ENCODE assay signal across 9 mouse cellular contexts in the genomic region with DNA sequence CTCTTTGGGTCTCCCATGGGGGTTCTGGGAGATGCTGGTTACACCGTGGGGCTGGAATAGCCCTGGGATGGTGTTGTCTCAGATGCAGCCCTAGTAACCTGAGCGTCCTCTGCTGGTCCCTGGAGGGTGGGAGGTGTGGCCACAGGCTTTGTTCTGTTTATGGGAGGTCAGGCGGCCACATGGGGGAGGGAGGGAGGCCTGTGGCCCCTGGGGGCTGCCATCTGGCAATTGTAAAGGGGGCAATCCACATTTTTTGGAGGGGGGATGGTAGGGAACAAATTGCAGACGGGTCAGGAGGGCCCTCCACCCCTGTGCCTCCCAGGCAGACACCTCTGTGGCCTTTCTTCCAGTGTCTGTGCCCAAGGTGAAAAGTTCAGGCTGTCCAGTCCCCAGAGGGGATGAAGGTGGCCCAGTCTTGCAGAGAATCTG. TPM values are rescaled to one million over a fixed set of nuclear protein-coding genes. Genes with fewer than 3 reads are reported as not detected.
DNase-seq lines count a peak whose midpoint lies in the region; TF ChIP-seq lines count a peak whose summit lies in the region.
"Had no signal": no experiment of that assay in that cellular context is flagged by ENCODE, and none has a peak within 500 bp of the region (broad histone marks: within the 10 kb centered on the region; RNA-seq: fewer than 3 reads in every experiment).

No protein-coding gene starts in this region.

- peak in 1 of 2 experiments; percentile 54 for DNase-seq in cerebellum, adult 2 months
- DNase-seq in cerebellum, postnatal 14 days = no peak
- DNase-seq in ZHBTc4 (ENCODE audit: low read depth, low spot score) = peak; percentile 75
- peak; percentile 78 for DNase-seq in hindbrain, embryonic 10.5 days (ENCODE audit: low spot score)
- peak; percentile 67 for DNase-seq in lung, postnatal 10 days
- DNase-seq in frontal cortex, postnatal 36 days (ENCODE audit: low spot score in 2 of 2) = no peak
- DNase-seq in right cerebral cortex, adult 18-20 months = no peak
- DNase-seq in thymus, postnatal 36 days = no peak

- TF ChIP-seq CTCF in cerebellum, adult 2 months (IDR thresholded peaks at IDR 0.05; ENCODE audit: borderline replicate concordance, insufficient read depth, low read depth, low read length) = peak; percentile 35; the same call in 1 of the 2 replicates

- WGBS in cerebellum, adult 2 months = 0% methylated on average over 4 of the region's 4 CpGs
- WGBS in hindbrain, embryonic 10.5 days = 3% methylated on average over 4 of the region's 4 CpGs

- H3K4me1 ChIP-seq in cerebellum, adult 2 months (ENCODE audit: control insufficient read depth, insufficient read depth, low read length) = peaks cover 77% of the 10 kb centered on the region
- peaks cover 94% of the 10 kb centered on the region for H3K4me1 ChIP-seq in hindbrain, embryonic 10.5 days (replicated peaks)

- no peaks in the 10 kb centered on the region for H3K27me3 ChIP-seq in cerebellum, adult 2 months (ENCODE audit: control insufficient read depth, insufficient read depth, low read length)
- no peaks in the 10 kb centered on the region for H3K27me3 ChIP-seq in hindbrain, embryonic 10.5 days (ENCODE audit: insufficient read depth, poor library complexity, severe bottlenecking)
- H3K27me3 ChIP-seq: megakaryocyte, embryonic 14.5 days had no signal

- no peak overlapping the region for H3K4me3 ChIP-seq in cerebellum, adult 2 months (replicated peaks; ENCODE audit: insufficient read depth, low read depth, low read length)
- peak overlapping the region; percentile 30 for H3K4me3 ChIP-seq in hindbrain, embryonic 10.5 days

- no peak overlapping the region for H3K27ac ChIP-seq in cerebellum, adult 2 months (ENCODE audit: insufficient read depth, low read length)
- peak overlapping the region; percentile 88 for H3K27ac ChIP-seq in hindbrain, embryonic 10.5 days

- no peaks in the 10 kb centered on the region for H3K9me3 ChIP-seq in hindbrain, embryonic 10.5 days
- H3K9me3 ChIP-seq: megakaryocyte, embryonic 14.5 days had no signal

- no peak for TF ChIP-seq POLR2A in cerebellum, adult 2 months (IDR thresholded peaks at IDR 0.05; ENCODE audit: borderline replicate concordance, insufficient read depth, low read length)

- H3K36me3 ChIP-seq in hindbrain, embryonic 10.5 days = peaks cover 9% of the 10 kb centered on the region

RNA-seq across cellular contexts. Expression of a gene that starts 32.7 kb away (rescaled TPM):
- polyA plus RNA-seq in cerebellum, adult 2 months (2012; rRNA removed) = 87.2 and 106 TPM in 2 replicates
- 9.3 and 10.1 TPM in 2 replicates for polyA plus RNA-seq in hindbrain, embryonic 10.5 days (2016; fragmentation: Nextera tagmentation; extraction: Ambion mirVana)

RNA-seq across cellular contexts. Expression of a gene that starts 59.9 kb away (rescaled TPM):
- 94.5 and 109 TPM in 2 replicates for polyA plus RNA-seq in cerebellum, adult 2 months (2012; rRNA removed)
- 115 and 118 TPM in 2 replicates for polyA plus RNA-seq in hindbrain, embryonic 10.5 days (2016; fragmentation: Nextera tagmentation; extraction: Ambion mirVana)

Comparison
In these comparisons a context has a peak if more than half of its experiments do, and no peak if none do; other contexts are left out.
1. DNase-seq: peak in ZHBTc4 (single experiment), hindbrain, embryonic 10.5 days (single experiment) and lung, postnatal 10 days (single experiment); none in cerebellum, postnatal 14 days (0 of 2), frontal cortex, postnatal 36 days (0 of 2), right cerebral cortex, adult 18-20 months (single experiment) and thymus, postnatal 36 days (0 of 2).